ENCODE assay signal across 8 mouse cellular contexts in genomic region chr12:110445775-110446174, GRCm38 (mm10). TPM values are rescaled to one million over a fixed set of nuclear protein-coding genes. Genes with fewer than 3 reads are reported as not detected.
DNase-seq lines count a peak whose midpoint lies in the region; ATAC-seq and TF ChIP-seq lines count a peak whose summit lies in the region.

No protein-coding gene starts in this region.

- H3K4me1 ChIP-seq in kidney, postnatal 0 days (replicated peaks; ENCODE audit: insufficient read depth, low read length): no peaks in the 10 kb centered on the region; the same call in 1 of the 2 replicates
- H3K4me1 ChIP-seq in embryonic facial prominence, embryonic 10.5 days: peaks cover 23% of the 10 kb centered on the region
- no peaks in the 10 kb centered on the region for H3K4me1 ChIP-seq in hindbrain, postnatal 0 days (ENCODE audit: insufficient read depth, low read length)

- H3K27ac ChIP-seq in kidney, postnatal 0 days: peak overlapping the region; percentile 92; the same call in 1 of the 2 replicates
- H3K27ac ChIP-seq in embryonic facial prominence, embryonic 10.5 days (replicated peaks): peak overlapping the region; percentile 89; the same call in 1 of the 2 replicates
- peak overlapping the region; percentile 94 for H3K27ac ChIP-seq in hindbrain, postnatal 0 days

- no peaks in the 10 kb centered on the region for H3K79me2 ChIP-seq in myocyte (ENCODE audit: control insufficient read depth, insufficient read depth)

- no peaks in the 10 kb centered on the region for H3K9me3 ChIP-seq in kidney, postnatal 0 days (replicated peaks; ENCODE audit: low read length)
- H3K9me3 ChIP-seq in embryonic facial prominence, embryonic 10.5 days: no peaks in the 10 kb centered on the region
- no peaks in the 10 kb centered on the region for H3K9me3 ChIP-seq in hindbrain, postnatal 0 days (ENCODE audit: low read length)

- peak overlapping the region; percentile 83 for H3K4me3 ChIP-seq in kidney, postnatal 0 days (replicated peaks; ENCODE audit: low read depth, low read length)
- peak overlapping the region; percentile 92 for H3K4me3 ChIP-seq in embryonic facial prominence, embryonic 10.5 days
- peak overlapping the region; percentile 92 for H3K4me3 ChIP-seq in hindbrain, postnatal 0 days (ENCODE audit: low read length)
- peak overlapping the region; percentile 80 for H3K4me3 ChIP-seq in myocyte

- no peak for TF ChIP-seq POLR2A in myocyte (IDR thresholded peaks at IDR 0.05; ENCODE audit: insufficient read length, low read depth)

- H3K27me3 ChIP-seq in kidney, postnatal 0 days (ENCODE audit: insufficient read depth, low read length): no peaks in the 10 kb centered on the region
- H3K27me3 ChIP-seq in embryonic facial prominence, embryonic 10.5 days (replicated peaks; ENCODE audit: low read depth, poor library complexity, severe bottlenecking): peaks cover 21% of the 10 kb centered on the region
- no peaks in the 10 kb centered on the region for H3K27me3 ChIP-seq in hindbrain, postnatal 0 days (ENCODE audit: insufficient read depth, low read length)
- H3K27me3 ChIP-seq in myocyte (ENCODE audit: control insufficient read depth, insufficient read depth, insufficient read length): peaks cover 14% of the 10 kb centered on the region

- TF ChIP-seq CTCF in kidney, postnatal 0 days (IDR thresholded peaks at IDR 0.05; ENCODE audit: low read depth): no peak
- TF ChIP-seq CTCF in hindbrain, postnatal 0 days (IDR thresholded peaks at IDR 0.05; ENCODE audit: low read depth): no peak

- no peak overlapping the region for H3ac ChIP-seq in myocyte (ENCODE audit: control insufficient read depth, insufficient read length)

- peak overlapping the region; percentile 63 for H3K4me2 ChIP-seq in kidney, postnatal 0 days (ENCODE audit: low read length)
- peak overlapping the region; percentile 71 for H3K4me2 ChIP-seq in hindbrain, postnatal 0 days (ENCODE audit: low read depth, low read length)
- H3K4me2 ChIP-seq in myocyte (ENCODE audit: low read depth): peak overlapping the region; percentile 97

- H3K9ac ChIP-seq in kidney, postnatal 0 days (ENCODE audit: low read depth, low read length): peak overlapping the region; percentile 93
- H3K9ac ChIP-seq in hindbrain, postnatal 0 days (replicated peaks; ENCODE audit: low read length): peak overlapping the region; percentile 83; the same call in 1 of the 2 replicates

- ATAC-seq in kidney, postnatal 0 days (replicated peaks; ENCODE audit: low FRiP score, low read depth): no peak
- ATAC-seq in hindbrain, postnatal 0 days: no peak

- DNase-seq in kidney, postnatal 0 days (ENCODE audit: low spot score): peak; percentile 41
- DNase-seq in kidney, adult 11 months: no peak
- no peak for DNase-seq in embryonic facial prominence, embryonic 10.5 days (ENCODE audit: low spot score)
- no peak for DNase-seq in hindbrain, postnatal 0 days (ENCODE audit: low spot score)
- DNase-seq in right cerebral cortex, postnatal 25 days: no peak
- DNase-seq in right cerebral cortex, postnatal 14 days: no peak
- no peak for DNase-seq in adrenal gland, postnatal 36 days

- no peaks in the 10 kb centered on the region for H3K36me3 ChIP-seq in kidney, postnatal 0 days (ENCODE audit: insufficient read depth, low read length)
- H3K36me3 ChIP-seq in embryonic facial prominence, embryonic 10.5 days (replicated peaks): 0 out of 2 replicates have a peak, but pooled peaks cover 3% of the 10 kb centered on the region
- peaks cover 7% of the 10 kb centered on the region; the same call in 1 of the 2 replicates for H3K36me3 ChIP-seq in hindbrain, postnatal 0 days (ENCODE audit: insufficient read depth, low read length)
- H3K36me3 ChIP-seq in myocyte (ENCODE audit: control insufficient read depth, insufficient read depth): no peaks in the 10 kb centered on the region

- WGBS in kidney, postnatal 0 days: 13% methylated on average over 7 of the region's 7 CpGs
- 43% methylated on average over 7 of the region's 7 CpGs for WGBS in embryonic facial prominence, embryonic 10.5 days
- WGBS in hindbrain, postnatal 0 days: 36% methylated on average over 7 of the region's 7 CpGs

TF ChIP-seq in myocyte, 11 proteins besides CTCF, POLR2A, EP300 and RAD21:
- TF ChIP-seq E2F4 (IDR thresholded peaks at IDR 0.05; ENCODE audit: insufficient read depth) (no peak), MYOD1 (IDR thresholded peaks at IDR 0.05; ENCODE audit: control insufficient read depth in 1 of 3, insufficient read length in 2 of 3, low read depth in 2 of 3) (no peak), TCF12 (IDR thresholded peaks at IDR 0.05; ENCODE audit: insufficient read depth, poor library complexity, severe bottlenecking) (no peak), USF1 (IDR thresholded peaks at IDR 0.05; ENCODE audit: low read depth) (no peak), TCF3 (IDR thresholded peaks at IDR 0.05; ENCODE audit: insufficient read length, low read depth) (no peak), MYOG (IDR thresholded peaks at IDR 0.05; ENCODE audit: control insufficient read depth in 1 of 3, insufficient read depth in 1 of 3, insufficient read length in 2 of 3, low read depth in 2 of 3) (no peak), POLR2AphosphoS2 (IDR thresholded peaks at IDR 0.05; ENCODE audit: insufficient read length, low read depth) (no peak), MAX (IDR thresholded peaks at IDR 0.05; ENCODE audit: low read depth) (no peak), SRF (IDR thresholded peaks at IDR 0.05; ENCODE audit: control insufficient read depth, insufficient read length, low read depth) (no peak), REST (IDR thresholded peaks at IDR 0.05; ENCODE audit: insufficient read depth, insufficient read length) (no peak), CEBPB (IDR thresholded peaks at IDR 0.05; ENCODE audit: insufficient read depth, poor library complexity, severe bottlenecking) (no peak)

RNA-seq across cellular contexts. Expression of gene Ppp2r5c, which starts 1.1 kb away (rescaled TPM):
- polyA plus RNA-seq in kidney, postnatal 0 days (2015; fragmentation: Nextera tagmentation; extraction: Ambion mirVana): 126 and 133 TPM in 2 replicates
- polyA plus RNA-seq in embryonic facial prominence, embryonic 10.5 days (2016; fragmentation: Nextera tagmentation; extraction: Ambion mirVana): 141 and 143 TPM in 2 replicates
- total RNA-seq in hindbrain, postnatal 0 days (2014; rRNA removed): 108 and 118 TPM in 2 replicates
- polyA plus RNA-seq in hindbrain, postnatal 0 days (2015; fragmentation: Nextera tagmentation; extraction: Ambion mirVana): 162 and 163 TPM in 2 replicates
- polyA plus RNA-seq in myocyte (2012; fragmentation: generic; extraction: Trizol): 42.1 TPM
- total RNA-seq in adrenal gland, postnatal 36 days (2021): 100 to 1,000 TPM; 104 to 114 TPM
